Mouse (Mus musculus): ENCODE data around the gene Lhfp.
"Not testable (repeated sequence)": the region's sequence is repeated elsewhere in the genome, so short reads cannot be mapped to it uniquely, and the experiment has no call there.

The Lhfp gene

DNA sequence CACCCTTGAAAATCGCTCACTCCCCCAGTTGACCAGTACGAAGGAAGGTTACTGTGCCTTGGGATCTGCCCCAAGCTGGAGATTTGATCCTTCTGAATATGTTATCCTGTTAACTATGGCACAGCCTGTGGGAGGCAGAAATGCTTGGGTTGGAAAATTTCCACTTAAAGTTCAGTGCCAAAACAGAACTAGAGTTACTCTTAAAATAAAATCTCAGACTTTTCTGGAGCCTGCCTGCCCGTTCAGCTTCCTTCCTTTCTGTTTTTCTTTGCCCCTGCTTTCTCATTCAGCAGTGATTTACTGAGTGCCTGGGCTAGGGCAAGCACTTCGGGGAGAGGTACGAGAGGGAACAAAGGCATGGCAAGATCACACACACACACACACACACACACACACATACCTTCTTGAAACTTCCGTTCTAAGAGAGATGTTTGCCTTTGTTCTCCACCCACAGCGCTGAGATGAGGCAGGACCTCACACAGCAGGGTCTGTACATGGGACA, 217.4 kb downstream of the Lhfp start:
- Histone ChIP-seq H3K4me1 (replicated peaks; ENCODE audit: low read depth, low read length) (no peaks in the 10 kb centered on the region), H3K36me3 (ENCODE audit: insufficient read depth, low read length) (no peaks in the 10 kb centered on the region), H3K27me3 (ENCODE audit: insufficient read depth, low read length) (no peaks in the 10 kb centered on the region), H3K9me3 (ENCODE audit: low read length) (no peaks in the 10 kb centered on the region), H3K4me3 (replicated peaks; ENCODE audit: low read length) (no peak overlapping the region)
- TF ChIP-seq NANOG (IDR thresholded peaks at IDR 0.05; ENCODE audit: borderline replicate concordance, low read length) (no peak), POU5F1 (IDR thresholded peaks at IDR 0.05; ENCODE audit: borderline replicate concordance, low read length) (no peak), CTCF (conservative IDR thresholded peaks at IDR 0.05; ENCODE audit: low read length) (no peak)

DNA sequence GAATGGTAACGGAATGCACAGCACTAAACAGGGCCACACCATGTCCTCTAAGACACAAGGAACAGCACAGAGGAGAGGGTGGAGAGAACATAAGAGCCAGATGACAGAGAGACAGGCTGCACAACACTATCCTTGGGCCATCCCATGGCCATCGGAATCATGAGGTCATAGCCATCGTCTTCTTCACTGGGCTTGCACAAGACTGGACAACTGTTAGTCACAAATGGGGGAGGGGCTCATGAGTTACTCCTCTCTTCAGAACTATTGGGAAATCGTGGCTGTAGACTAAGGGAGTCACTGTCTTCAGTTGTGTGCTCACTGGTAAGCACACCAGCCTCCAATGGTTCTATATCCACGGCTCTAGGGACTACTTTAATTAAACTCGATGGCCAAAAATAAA, 224.8 kb downstream of the Lhfp start:
- no peaks in the 10 kb centered on the region for H3K4me1 ChIP-seq (replicated peaks; ENCODE audit: low read depth, low read length)
- no peaks in the 10 kb centered on the region for H3K9me3 ChIP-seq (ENCODE audit: low read length)
- H3K27me3 ChIP-seq (ENCODE audit: insufficient read depth, low read length), result no peaks in the 10 kb centered on the region
- no peaks in the 10 kb centered on the region for H3K36me3 ChIP-seq (ENCODE audit: insufficient read depth, low read length)
- TF ChIP-seq CTCF (conservative IDR thresholded peaks at IDR 0.05; ENCODE audit: low read length) (no peak), NANOG (IDR thresholded peaks at IDR 0.05; ENCODE audit: borderline replicate concordance, low read length) (no peak), POU5F1 (IDR thresholded peaks at IDR 0.05; ENCODE audit: borderline replicate concordance, low read length) (no peak)
- H3K4me3 ChIP-seq (replicated peaks; ENCODE audit: low read length), result no peak overlapping the region

DNA sequence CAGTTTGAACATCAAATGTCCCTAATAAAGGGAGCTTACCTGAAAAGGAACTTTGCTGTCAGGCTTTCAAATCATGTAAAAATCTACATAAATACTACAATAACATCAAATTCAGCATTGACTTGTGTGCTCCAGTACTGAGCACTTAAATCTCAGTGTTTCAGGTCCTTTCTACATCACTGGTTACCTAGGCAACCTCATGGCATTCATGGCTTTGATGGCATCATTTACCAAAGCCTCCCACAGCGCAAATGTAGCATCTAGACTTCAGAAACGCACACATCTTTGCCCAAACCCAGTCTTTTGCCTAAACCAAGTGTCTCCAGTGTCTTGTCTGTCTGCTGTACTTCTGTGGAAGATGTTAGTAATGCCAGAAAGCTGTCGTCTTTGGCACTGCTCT, 225.7 kb downstream of the Lhfp start:
- Histone ChIP-seq H3K9me3 (ENCODE audit: low read length) (no peaks in the 10 kb centered on the region), H3K4me1 (replicated peaks; ENCODE audit: low read depth, low read length) (no peaks in the 10 kb centered on the region), H3K4me3 (replicated peaks; ENCODE audit: low read length) (no peak overlapping the region), H3K27me3 (ENCODE audit: insufficient read depth, low read length) (no peaks in the 10 kb centered on the region), H3K36me3 (ENCODE audit: insufficient read depth, low read length) (no peaks in the 10 kb centered on the region)
- TF ChIP-seq NANOG (IDR thresholded peaks at IDR 0.05; ENCODE audit: borderline replicate concordance, low read length) (no peak), CTCF (conservative IDR thresholded peaks at IDR 0.05; ENCODE audit: low read length) (no peak), POU5F1 (IDR thresholded peaks at IDR 0.05; ENCODE audit: borderline replicate concordance, low read length) (no peak)

DNA sequence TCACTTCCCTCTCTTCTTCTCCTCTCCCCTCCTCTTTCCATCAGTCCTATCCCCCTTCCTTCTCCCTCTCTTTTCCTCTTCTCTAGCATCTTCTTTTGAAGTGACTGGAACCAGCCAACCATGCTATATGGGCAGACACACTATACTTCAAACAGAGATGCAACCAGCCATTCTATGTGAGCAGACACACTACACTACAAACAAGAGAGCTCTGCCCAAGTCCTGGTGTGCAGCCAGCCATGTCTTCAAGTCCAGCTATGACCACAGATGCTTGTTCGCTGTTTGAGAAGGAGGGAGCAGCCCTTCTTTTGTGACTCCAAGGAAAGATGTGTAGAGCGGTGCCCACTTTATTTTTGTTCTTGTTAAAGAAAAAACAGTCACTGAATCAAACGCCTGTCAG, 231.9 kb downstream of the Lhfp start:
- Histone ChIP-seq H3K4me3 (replicated peaks; ENCODE audit: low read length) (no peak overlapping the region), H3K4me1 (replicated peaks; ENCODE audit: low read depth, low read length) (no peaks in the 10 kb centered on the region), H3K27me3 (ENCODE audit: insufficient read depth, low read length) (no peaks in the 10 kb centered on the region), H3K9me3 (ENCODE audit: low read length) (no peaks in the 10 kb centered on the region), H3K36me3 (ENCODE audit: insufficient read depth, low read length) (no peaks in the 10 kb centered on the region)
- TF ChIP-seq CTCF (conservative IDR thresholded peaks at IDR 0.05; ENCODE audit: low read length), result no peak
- no peak for TF ChIP-seq POU5F1 (IDR thresholded peaks at IDR 0.05; ENCODE audit: borderline replicate concordance, low read length)

DNA sequence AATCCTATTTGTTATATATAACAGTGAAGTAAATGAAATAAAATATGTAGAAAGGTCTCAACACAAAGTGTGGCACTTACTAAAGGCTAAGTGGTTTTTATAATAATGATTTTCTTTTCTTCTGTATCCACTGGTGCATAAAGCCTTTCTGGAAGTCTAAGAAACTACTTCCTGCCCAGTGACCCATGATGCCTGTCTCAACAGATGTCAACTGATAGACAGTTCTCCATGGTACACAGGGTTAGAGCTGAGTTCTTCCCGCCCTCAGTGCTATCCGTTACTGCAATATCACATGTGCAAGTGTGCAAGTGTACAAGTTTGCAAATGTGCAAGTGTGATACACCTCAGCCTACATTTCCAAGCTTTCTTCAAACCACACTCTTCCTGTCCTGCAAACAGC, 236.7 kb downstream of the Lhfp start:
- Histone ChIP-seq H3K9me3 (ENCODE audit: low read length) (no peaks in the 10 kb centered on the region), H3K36me3 (ENCODE audit: insufficient read depth, low read length) (no peaks in the 10 kb centered on the region), H3K4me3 (replicated peaks; ENCODE audit: low read length) (no peak overlapping the region), H3K4me1 (replicated peaks; ENCODE audit: low read depth, low read length) (no peaks in the 10 kb centered on the region), H3K27me3 (ENCODE audit: insufficient read depth, low read length) (no peaks in the 10 kb centered on the region)
- TF ChIP-seq POU5F1 (IDR thresholded peaks at IDR 0.05; ENCODE audit: borderline replicate concordance, low read length), result no peak
- no peak for TF ChIP-seq CTCF (conservative IDR thresholded peaks at IDR 0.05; ENCODE audit: low read length)
- TF ChIP-seq NANOG (IDR thresholded peaks at IDR 0.05; ENCODE audit: borderline replicate concordance, low read length), result no peak

DNA sequence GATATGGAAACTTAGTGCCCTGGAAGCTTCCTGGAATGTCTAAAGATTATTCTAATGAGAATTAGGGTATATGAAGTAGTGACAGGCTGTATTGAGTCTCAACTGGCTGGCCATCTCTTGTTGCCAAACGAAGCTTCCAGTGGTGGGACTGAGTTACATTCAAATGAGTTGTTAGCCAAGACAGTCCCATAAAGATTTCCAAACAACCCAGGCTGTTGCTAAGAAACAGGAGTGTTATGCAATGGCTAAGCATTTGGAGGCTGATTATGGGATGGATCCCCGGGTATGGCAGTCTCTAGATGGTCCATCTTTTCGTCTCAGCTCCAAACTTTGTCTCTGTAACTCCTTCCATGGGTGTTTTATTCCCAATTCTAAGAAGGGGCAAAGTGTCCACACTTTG, 240.7 kb downstream of the Lhfp start:
- not testable (repeated sequence) for H3K36me3 ChIP-seq (ENCODE audit: insufficient read depth, low read length); H3K4me3 ChIP-seq (replicated peaks; ENCODE audit: low read length); H3K27me3 ChIP-seq (ENCODE audit: insufficient read depth, low read length); H3K9me3 ChIP-seq (ENCODE audit: low read length); H3K4me1 ChIP-seq (replicated peaks; ENCODE audit: low read depth, low read length)

DNA sequence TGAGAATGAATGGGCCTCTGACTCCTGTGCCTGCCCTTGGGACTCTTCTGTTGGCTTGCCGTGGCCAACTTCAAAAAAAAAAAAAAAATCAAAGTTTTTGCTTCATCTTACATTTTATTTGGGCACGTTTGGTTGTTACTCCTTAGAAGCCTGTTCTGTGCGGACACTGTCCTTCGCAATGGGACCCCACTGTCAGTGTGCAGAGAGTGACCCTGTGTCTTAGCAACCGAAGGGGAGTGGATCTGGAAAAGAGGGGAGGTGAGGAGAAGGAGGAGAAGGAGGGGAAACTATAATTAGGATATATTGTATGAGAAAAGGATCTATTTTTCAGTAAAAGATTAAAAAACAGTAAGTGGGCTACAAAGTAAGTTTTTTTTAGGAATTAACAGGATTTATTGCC, 242.7 kb downstream of the Lhfp start:
- H3K27me3 ChIP-seq (ENCODE audit: insufficient read depth, low read length), result no peaks in the 10 kb centered on the region; the same call in 1 of the 2 replicates
- no peaks in the 10 kb centered on the region for H3K9me3 ChIP-seq (ENCODE audit: low read length)
- H3K4me3 ChIP-seq (replicated peaks; ENCODE audit: low read length), result no peak overlapping the region
- TF ChIP-seq CTCF (conservative IDR thresholded peaks at IDR 0.05; ENCODE audit: low read length), result no peak
- no peak for TF ChIP-seq POU5F1 (IDR thresholded peaks at IDR 0.05; ENCODE audit: borderline replicate concordance, low read length)
- no peak for TF ChIP-seq NANOG (IDR thresholded peaks at IDR 0.05; ENCODE audit: borderline replicate concordance, low read length)
- no peaks in the 10 kb centered on the region for H3K36me3 ChIP-seq (ENCODE audit: insufficient read depth, low read length)
- no peaks in the 10 kb centered on the region for H3K4me1 ChIP-seq (replicated peaks; ENCODE audit: low read depth, low read length)

DNA sequence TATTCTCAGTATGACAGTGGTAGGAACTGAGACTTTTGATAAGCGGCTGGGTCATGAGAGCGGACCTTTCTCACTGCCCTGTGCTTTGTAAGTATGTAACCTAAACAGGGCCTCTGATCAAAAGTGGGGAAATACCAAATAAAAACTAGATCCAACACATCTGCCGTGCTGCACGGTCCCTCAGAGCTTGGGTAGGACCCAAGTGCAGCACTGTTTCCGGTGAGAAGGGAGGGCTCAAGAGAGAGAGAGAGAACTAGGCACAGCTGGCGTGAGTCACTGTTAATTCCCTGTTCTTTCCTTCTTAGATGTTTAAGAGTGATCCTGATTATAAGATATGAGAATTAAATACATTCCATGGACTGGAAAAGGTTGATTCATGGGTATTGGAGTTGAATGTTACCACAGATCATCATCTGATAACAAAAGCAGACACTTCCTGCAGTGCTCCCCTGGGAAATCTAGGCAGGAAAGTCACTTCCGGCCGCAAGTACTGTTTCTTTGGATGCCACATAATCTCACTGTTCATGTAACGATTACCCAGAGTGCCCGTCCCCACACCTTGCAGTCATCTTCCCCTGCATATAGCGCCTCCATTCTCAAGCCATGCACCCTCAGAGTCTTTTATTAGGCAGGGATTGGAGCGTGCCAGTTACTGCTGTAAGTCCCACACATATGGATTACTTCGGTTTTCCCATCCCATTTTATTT, 243.3 kb downstream of the Lhfp start:
- Histone ChIP-seq H3K9me3 (ENCODE audit: low read length) (no peaks in the 10 kb centered on the region), H3K4me1 (replicated peaks; ENCODE audit: low read depth, low read length) (no peaks in the 10 kb centered on the region), H3K27me3 (ENCODE audit: insufficient read depth, low read length) (no peaks in the 10 kb centered on the region; the same call in 1 of the 2 replicates), H3K4me3 (replicated peaks; ENCODE audit: low read length) (no peak overlapping the region), H3K36me3 (ENCODE audit: insufficient read depth, low read length) (no peaks in the 10 kb centered on the region)
- no peak for TF ChIP-seq POU5F1 (IDR thresholded peaks at IDR 0.05; ENCODE audit: borderline replicate concordance, low read length)
- TF ChIP-seq CTCF (conservative IDR thresholded peaks at IDR 0.05; ENCODE audit: low read length), result no peak

DNA sequence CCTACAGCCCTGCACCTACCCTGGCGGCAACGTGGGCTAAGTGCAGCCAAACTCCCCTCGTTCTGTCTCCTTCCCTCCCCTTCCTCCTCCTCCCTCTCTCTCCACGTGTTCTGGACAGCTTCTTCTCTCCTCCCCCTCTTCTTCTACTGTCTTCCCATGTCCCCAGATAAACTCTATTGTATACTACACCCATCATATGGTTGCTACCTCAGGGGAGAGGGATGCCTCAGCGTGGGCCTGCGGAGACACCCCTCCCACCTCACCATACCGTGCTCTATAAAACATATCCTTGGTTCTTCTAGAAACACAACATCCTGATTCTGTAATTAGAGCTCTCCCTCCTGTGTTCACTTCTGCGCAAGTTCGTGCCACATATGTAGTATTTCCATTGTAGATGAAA, 247.3 kb downstream of the Lhfp start:
- TF ChIP-seq CTCF (conservative IDR thresholded peaks at IDR 0.05; ENCODE audit: low read length), result no peak
- TF ChIP-seq NANOG (IDR thresholded peaks at IDR 0.05; ENCODE audit: borderline replicate concordance, low read length), result no peak
- TF ChIP-seq POU5F1 (IDR thresholded peaks at IDR 0.05; ENCODE audit: borderline replicate concordance, low read length), result no peak
- H3K4me3 ChIP-seq (replicated peaks; ENCODE audit: low read length), result no peak overlapping the region

More for the DNA sequence above, 247.3 kb downstream of the Lhfp start:
- Histone ChIP-seq H3K4me1 (replicated peaks; ENCODE audit: low read depth, low read length) (no peaks in the 10 kb centered on the region), H3K27me3 (ENCODE audit: insufficient read depth, low read length) (no peaks in the 10 kb centered on the region; the same call in 1 of the 2 replicates), H3K9me3 (ENCODE audit: low read length) (no peaks in the 10 kb centered on the region), H3K36me3 (ENCODE audit: insufficient read depth, low read length) (no peaks in the 10 kb centered on the region)

Data from E14TG2a.4 (cell line).